ENCODE assay signal across 8 mouse cellular contexts in the genomic region with DNA sequence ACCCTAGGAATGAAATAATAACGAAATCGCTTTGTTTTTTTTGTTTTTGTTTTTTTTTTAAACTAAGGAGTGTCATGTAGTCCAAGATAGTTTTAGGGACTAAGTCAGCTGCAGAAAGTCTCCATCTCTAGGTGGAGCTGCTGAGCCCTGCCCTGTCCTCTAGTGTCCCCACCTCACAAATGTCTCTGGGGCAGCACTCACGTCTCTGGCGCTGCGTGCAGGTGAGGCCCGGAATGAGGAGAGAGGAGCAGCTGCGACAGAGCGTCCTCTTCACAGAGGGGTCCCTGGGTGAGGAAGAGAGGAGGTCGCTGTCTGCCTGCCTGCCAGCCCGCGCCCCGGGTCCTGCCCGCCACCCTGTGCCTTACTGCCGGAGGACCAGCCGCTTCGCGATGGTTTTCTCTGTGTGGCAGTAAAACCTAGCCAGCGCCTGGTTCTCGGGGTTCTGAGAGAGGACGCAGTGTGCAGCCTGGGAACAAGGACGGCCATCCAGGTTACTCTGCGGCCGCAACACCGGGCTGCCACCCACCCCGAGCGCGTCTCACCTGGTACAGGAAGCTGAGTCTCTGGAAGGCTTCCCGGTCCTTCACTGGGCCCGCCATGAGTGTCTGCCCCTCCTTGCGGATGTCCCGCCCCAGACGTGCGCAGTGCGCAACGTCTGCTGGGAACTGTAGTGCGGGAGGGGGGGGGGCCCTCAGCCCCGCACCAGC. TPM values are rescaled to one million over a fixed set of nuclear protein-coding genes. Genes with fewer than 3 reads are reported as not detected.
DNase-seq lines count a peak whose midpoint lies in the region; ATAC-seq lines count a peak whose summit lies in the region.

No protein-coding gene starts in this region.

- peak; percentile 88 for DNase-seq in CD4-positive helper T cell, adult 2 months (ENCODE audit: low read depth, low spot score)
- DNase-seq in fibroblast of lung, adult 2 months (ENCODE audit: low read depth): peak; percentile 46
- DNase-seq in kidney, postnatal 10 days: peak; percentile 86
- peak; percentile 85 for DNase-seq in liver, embryonic 11.5 days (ENCODE audit: low spot score)
- DNase-seq in naive thymus-derived CD4-positive, alpha-beta T cell, adult 2 months (ENCODE audit: low read depth): peak; percentile 85
- peak; percentile 76 for DNase-seq in splenic B cell, adult 2 months (ENCODE audit: low read depth, low spot score)

- no peaks in the 10 kb centered on the region for H3K9me3 ChIP-seq in heart, embryonic 13.5 days
- no peaks in the 10 kb centered on the region for H3K9me3 ChIP-seq in liver, embryonic 11.5 days (ENCODE audit: control insufficient read depth, low read length)

- no peaks in the 10 kb centered on the region for H3K4me1 ChIP-seq in brown adipose tissue, adult 24 weeks (ENCODE audit: control insufficient read depth, insufficient read depth, insufficient read length, low read length)
- peaks cover 17% of the 10 kb centered on the region for H3K4me1 ChIP-seq in heart, embryonic 13.5 days
- H3K4me1 ChIP-seq in liver, embryonic 11.5 days (replicated peaks; ENCODE audit: control insufficient read depth, insufficient read depth, low read length): peaks cover 8% of the 10 kb centered on the region

- peak overlapping the region; percentile 58 for H3K27ac ChIP-seq in brown adipose tissue, adult 24 weeks (replicated peaks; ENCODE audit: low read depth, low read length)
- H3K27ac ChIP-seq in heart, embryonic 13.5 days (replicated peaks): peak overlapping the region; percentile 53
- peak overlapping the region; percentile 52 for H3K27ac ChIP-seq in liver, embryonic 11.5 days (ENCODE audit: low read depth, low read length)

- peak overlapping the region; percentile 80 for H3K9ac ChIP-seq in heart, embryonic 13.5 days
- peak overlapping the region; percentile 88 for H3K9ac ChIP-seq in liver, embryonic 11.5 days (ENCODE audit: low read depth, low read length)

- H3K27me3 ChIP-seq in heart, embryonic 13.5 days (replicated peaks): peaks cover 3% of the 10 kb centered on the region
- H3K27me3 ChIP-seq in liver, embryonic 11.5 days (replicated peaks; ENCODE audit: control insufficient read depth, insufficient read depth, low read length): 0 out of 2 replicates have a peak, but pooled peaks cover 3% of the 10 kb centered on the region
- H3K27me3 ChIP-seq in splenic B cell, adult 2 months (ENCODE audit: control insufficient read depth, insufficient read depth, low read length, poor library complexity, severe bottlenecking): no peaks in the 10 kb centered on the region

- peak overlapping the region; percentile 63 for H3K4me2 ChIP-seq in heart, embryonic 13.5 days
- H3K4me2 ChIP-seq in liver, embryonic 11.5 days: peak overlapping the region; percentile 58

- ATAC-seq in heart, embryonic 13.5 days (ENCODE audit: extremely low read depth, insufficient number of reproducible peaks, low FRiP score, low TSS enrichment): peak; percentile 83
- ATAC-seq in liver, embryonic 11.5 days (replicated peaks; ENCODE audit: low FRiP score): peak; percentile 94

- under 1% methylated on average over 37 of the region's 37 CpGs for WGBS in heart, embryonic 13.5 days
- WGBS in liver, embryonic 11.5 days: under 1% methylated on average over 37 of the region's 37 CpGs

- peak overlapping the region; percentile 97 for H3K4me3 ChIP-seq in brown adipose tissue, adult 24 weeks (ENCODE audit: insufficient read depth, low read depth, low read length)
- peak overlapping the region; percentile 67 for H3K4me3 ChIP-seq in heart, embryonic 13.5 days
- H3K4me3 ChIP-seq in liver, embryonic 11.5 days (ENCODE audit: low read depth, low read length): peak overlapping the region; percentile 90

- H3K36me3 ChIP-seq in heart, embryonic 13.5 days: peaks cover 46% of the 10 kb centered on the region
- peaks cover 11% of the 10 kb centered on the region for H3K36me3 ChIP-seq in liver, embryonic 11.5 days (ENCODE audit: control insufficient read depth, insufficient read depth, low read length)
- peaks cover 5% of the 10 kb centered on the region for H3K36me3 ChIP-seq in splenic B cell, adult 2 months (ENCODE audit: control insufficient read depth, insufficient read depth, low read length, poor library complexity, severe bottlenecking)

RNA-seq across cellular contexts. Expression of a gene that starts 0.5 kb away (rescaled TPM):
- polyA plus RNA-seq in brown adipose tissue, adult 24 weeks (2012; ENCODE audit: insufficient read depth, insufficient read length, missing spikeins): 49.0 and 66.3 TPM in 2 replicates
- polyA plus RNA-seq in heart, embryonic 13.5 days (2015; fragmentation: Nextera tagmentation; extraction: Ambion mirVana): 85.0 and 91.8 TPM in 2 replicates
- polyA plus RNA-seq in liver, embryonic 11.5 days (2014; fragmentation: Nextera tagmentation; extraction: Ambion mirVana): 101 and 112 TPM in 2 replicates

RNA-seq across cellular contexts. Expression of a gene that starts 14.7 kb away (rescaled TPM):
- polyA plus RNA-seq in brown adipose tissue, adult 24 weeks (2012; ENCODE audit: insufficient read depth, insufficient read length, missing spikeins): 5.5 and 6.2 TPM in 2 replicates
- polyA plus RNA-seq in heart, embryonic 13.5 days (2015; fragmentation: Nextera tagmentation; extraction: Ambion mirVana): 10.4 and 11.7 TPM in 2 replicates
- polyA plus RNA-seq in liver, embryonic 11.5 days (2014; fragmentation: Nextera tagmentation; extraction: Ambion mirVana): 13.1 and 14.9 TPM in 2 replicates

RNA-seq across cellular contexts. Expression of a gene that starts 28.9 kb away (rescaled TPM):
- not detected in 2 replicates for polyA plus RNA-seq in brown adipose tissue, adult 24 weeks (2012; ENCODE audit: insufficient read depth, insufficient read length, missing spikeins)
- polyA plus RNA-seq in heart, embryonic 13.5 days (2015; fragmentation: Nextera tagmentation; extraction: Ambion mirVana): 0.13 TPM in 1 of 2 replicates, not detected in the other
- 0.25 TPM in 1 of 2 replicates, not detected in the other for polyA plus RNA-seq in liver, embryonic 11.5 days (2014; fragmentation: Nextera tagmentation; extraction: Ambion mirVana)

Comparison
In these comparisons a context has a peak if more than half of its experiments do, and no peak if none do; other contexts are left out.
1. Peak in every context shown above with its lines: DNase-seq, ATAC-seq, H3K4me3 ChIP-seq and H3K27ac ChIP-seq.